In the genomic region with DNA sequence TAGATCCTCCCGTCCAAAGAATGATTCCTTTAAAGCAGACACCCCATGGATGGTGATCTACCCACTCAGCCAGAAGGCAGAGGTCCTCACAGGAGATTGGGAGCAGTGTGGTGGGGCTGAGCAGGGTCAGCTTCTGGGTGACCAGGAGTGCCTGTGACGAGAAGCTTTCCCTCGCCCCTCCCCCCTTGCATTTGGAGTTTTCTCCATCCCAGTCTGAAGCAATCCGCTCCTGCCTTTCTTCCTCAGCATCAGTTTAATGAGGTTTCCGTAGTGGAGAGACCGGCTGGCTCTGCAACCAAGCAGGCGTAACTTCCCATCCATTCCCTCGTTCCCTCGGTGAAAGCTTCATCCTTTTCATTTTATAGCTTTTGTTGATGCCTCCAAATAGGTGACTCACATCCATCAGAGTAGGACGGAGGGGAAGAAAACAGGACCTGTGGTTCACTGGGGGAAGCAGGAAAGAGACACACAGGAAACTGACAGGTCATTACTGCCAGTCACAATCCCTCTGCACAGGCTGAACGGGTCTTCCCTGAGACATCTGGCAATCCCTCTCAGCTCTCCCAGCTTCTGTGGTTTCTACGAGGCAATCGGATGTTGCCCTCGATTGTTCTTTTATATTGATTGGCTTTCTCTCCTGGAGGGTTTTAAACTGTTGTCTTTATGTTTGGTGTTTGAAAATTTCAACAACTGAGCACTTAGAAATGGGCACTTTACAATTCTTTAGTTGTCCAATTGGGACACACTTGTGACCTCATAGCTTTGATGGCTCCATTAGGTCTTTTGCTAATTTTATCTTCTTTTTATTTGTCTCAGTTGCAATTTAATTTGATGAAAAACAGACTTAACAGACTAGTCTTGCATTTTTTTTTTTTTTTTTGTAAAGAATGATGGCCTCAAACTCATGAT, we compare ENCODE assay signal across 11 mouse cellular contexts.
DNase-seq lines count a peak whose midpoint lies in the region; ATAC-seq lines count a peak whose summit lies in the region.
"Had no signal": no experiment of that assay in that cellular context is flagged by ENCODE, and none has a peak within 500 bp of the region (broad histone marks: within the 10 kb centered on the region; RNA-seq: fewer than 3 reads in every experiment).

No protein-coding gene starts in this region.

- peak overlapping the region; percentile 36; the same call in 1 of the 2 replicates for H3K9ac ChIP-seq in hindbrain, embryonic 14.5 days

- H3K27me3 ChIP-seq in erythroblast, embryonic 14.5 days (ENCODE audit: control insufficient read depth), result peaks cover 3% of the 10 kb centered on the region
- no peaks in the 10 kb centered on the region for H3K27me3 ChIP-seq in hindbrain, embryonic 14.5 days (ENCODE audit: control insufficient read depth, insufficient read depth, low read length)

- DNase-seq in 3T3-L1 (ENCODE audit: low read depth, low spot score), result peak; percentile 15
- DNase-seq in hindbrain, embryonic 14.5 days (ENCODE audit: low spot score), result no peak
- peak; percentile 13 for DNase-seq in mesoderm, embryonic 11.5 days (ENCODE audit: low read depth, low spot score)
- DNase-seq in testis, postnatal 14 days (ENCODE audit: low spot score), result no peak
- DNase-seq in cerebellum, adult 11 months, result no peak
- no peak for DNase-seq in urinary bladder, postnatal 4 days (ENCODE audit: low spot score in 2 of 2)
- DNase-seq: cerebellum, adult 11-12 months; kidney, postnatal 25 days; thymus, postnatal 25 days had no signal

- WGBS in hindbrain, embryonic 14.5 days, result 34% methylated on average over 14 of the region's 14 CpGs

- no peak for ATAC-seq in erythroblast, adult 5-6 weeks (replicated peaks; ENCODE audit: low FRiP score, poor library complexity, severe bottlenecking)
- ATAC-seq in hindbrain, embryonic 14.5 days (ENCODE audit: low FRiP score), result peak; percentile 48; the same call in 1 of the 2 replicates

- H3K4me2 ChIP-seq in hindbrain, embryonic 14.5 days (replicated peaks), result peak overlapping the region; percentile 29

- H3K4me1 ChIP-seq in erythroblast, embryonic 14.5 days (ENCODE audit: control insufficient read depth), result peaks cover 85% of the 10 kb centered on the region
- H3K4me1 ChIP-seq in hindbrain, embryonic 14.5 days (replicated peaks; ENCODE audit: control insufficient read depth, insufficient read depth, low read length), result peaks cover 8% of the 10 kb centered on the region

- H3K9me3 ChIP-seq in erythroblast, embryonic 14.5 days (ENCODE audit: control insufficient read depth, low read length), result no peaks in the 10 kb centered on the region
- H3K9me3 ChIP-seq in hindbrain, embryonic 14.5 days (ENCODE audit: control insufficient read depth, low read length), result no peaks in the 10 kb centered on the region

- peak overlapping the region; percentile 17 for H3K4me3 ChIP-seq in erythroblast, embryonic 14.5 days (replicated peaks)
- no peak overlapping the region for H3K4me3 ChIP-seq in hindbrain, embryonic 14.5 days (replicated peaks; ENCODE audit: low read length)

- H3K36me3 ChIP-seq in erythroblast, embryonic 14.5 days (ENCODE audit: control insufficient read depth), result peaks cover 2% of the 10 kb centered on the region; the same call in 1 of the 2 replicates
- no peaks in the 10 kb centered on the region for H3K36me3 ChIP-seq in hindbrain, embryonic 14.5 days (replicated peaks; ENCODE audit: control insufficient read depth, insufficient read depth)

- H3K27ac ChIP-seq in hindbrain, embryonic 14.5 days, result peak overlapping the region; percentile 70

Comparison
In these comparisons a context has a peak if more than half of its experiments do, and no peak if none do; other contexts are left out.
1. DNase-seq: peak in 3T3-L1 (single experiment) and mesoderm, embryonic 11.5 days (single experiment); none in hindbrain, embryonic 14.5 days (single experiment), testis, postnatal 14 days (single experiment), cerebellum, adult 11 months (single experiment) and urinary bladder, postnatal 4 days (0 of 2).